Mouse (Mus musculus) liver (tissue): ENCODE data around the gene Gm3327.
"Not testable (repeated sequence)": the region's sequence is repeated elsewhere in the genome, so short reads cannot be mapped to it uniquely, and the experiment has no call there.

Experiments
- DNase-seq: peaks from one replicate; pipeline ENCODE4 v3.0.0-alpha.2; 2020; ENCODE audit warnings: mixed read lengths

Gene Gm3327

GRCm38 (mm10) chr14:44123551-44123950 is at the start of gene Gm3327:
Gm3327 (plus strand) TSS chr14:44123851.
- not testable (repeated sequence) for DNase-seq

GRCm38 (mm10) chr14:44077785-44078341 is 45.8 kb upstream of the Gm3327 start:
- not testable (repeated sequence) for DNase-seq

GRCm38 (mm10) chr14:44086588-44086987 is 37.1 kb upstream of the Gm3327 start:
- DNase-seq: not testable (repeated sequence)

- DNase-seq: not testable (repeated sequence)
These were observed 36.1 kb upstream of the Gm3327 start for GRCm38 (mm10) chr14:44087535-44087934.

- DNase-seq: not testable (repeated sequence)
These were observed 32.1 kb upstream of the Gm3327 start for GRCm38 (mm10) chr14:44091524-44091923.

- DNase-seq: not testable (repeated sequence)
These were observed 29.2 kb upstream of the Gm3327 start for GRCm38 (mm10) chr14:44094445-44094844.

- DNase-seq: not testable (repeated sequence)
These were observed 23.6 kb upstream of the Gm3327 start for GRCm38 (mm10) chr14:44100030-44100429.

- not testable (repeated sequence) for DNase-seq
These were observed 21.3 kb upstream of the Gm3327 start, which contains the start of gene Ear2 for GRCm38 (mm10) chr14:44102354-44102753. Ear2 (plus strand) TSS chr14:44102654.

- DNase-seq: no peak
These were observed 12.7 kb upstream of the Gm3327 start for GRCm38 (mm10) chr14:44110981-44111380.
